Mouse (Mus musculus): ENCODE data around the gene Pxk.
A peak's percentile ranks its signal among the peaks of the same experiment; 100 is the strongest.

Gene Pxk

GRCm38 (mm10) chr14:8148842-8149241 lies 50.8 kb downstream of the Pxk start:
- no peak for DNase-seq

GRCm38 (mm10) chr14:8151757-8152156 lies 53.7 kb downstream of the Pxk start:
- DNase-seq = no peak

- no peak for DNase-seq
These were observed 56.1 kb downstream of the Pxk start for GRCm38 (mm10) chr14:8154072-8154471.

- peak; percentile 25 for DNase-seq
These were observed 58.9 kb downstream of the Pxk start for GRCm38 (mm10) chr14:8156947-8157346.

- no peak for DNase-seq
These were observed 60.7 kb downstream of the Pxk start for GRCm38 (mm10) chr14:8158721-8159120.

GRCm38 (mm10) chr14:8159141-8159540 lies 61.1 kb downstream of the Pxk start:
- DNase-seq = no peak

GRCm38 (mm10) chr14:8161777-8162176 lies 63.8 kb downstream of the Pxk start:
- DNase-seq = peak; percentile 48

GRCm38 (mm10) chr14:8164463-8164862 lies 66.5 kb downstream of the Pxk start:
- DNase-seq = no peak

GRCm38 (mm10) chr14:8172507-8173410 lies 74.7 kb downstream of the Pxk start, which contains the start of gene Pdhb:
TSS of gene Pdhb (minus strand) at chr14:8173025.
- DNase-seq = peak; percentile 99

GRCm38 (mm10) chr14:8173542-8174250 lies 75.7 kb downstream of the Pxk start:
- DNase-seq = peak; percentile 64

GRCm38 (mm10) chr14:8174634-8175033 lies 76.6 kb downstream of the Pxk start:
- DNase-seq = no peak

GRCm38 (mm10) chr14:8176251-8176650 lies 78.2 kb downstream of the Pxk start:
- no peak for DNase-seq

GRCm38 (mm10) chr14:8180371-8181035 lies 82.5 kb downstream of the Pxk start:
- DNase-seq = no peak

- no peak for DNase-seq
These were observed 85.3 kb downstream of the Pxk start for GRCm38 (mm10) chr14:8183330-8183729.

- no peak for DNase-seq
These were observed 88.5 kb downstream of the Pxk start for GRCm38 (mm10) chr14:8186278-8187045.

GRCm38 (mm10) chr14:8190556-8190955 lies 92.5 kb downstream of the Pxk start:
- no peak for DNase-seq

GRCm38 (mm10) chr14:8191331-8191965 lies 93.4 kb downstream of the Pxk start:
- DNase-seq = no peak

- DNase-seq = no peak
These were observed 94.7 kb downstream of the Pxk start for GRCm38 (mm10) chr14:8192727-8193126.

- no peak for DNase-seq
These were observed 102.8 kb downstream of the Pxk start for GRCm38 (mm10) chr14:8200769-8201168.

GRCm38 (mm10) chr14:8201715-8202114 lies 103.7 kb downstream of the Pxk start:
- no peak for DNase-seq

- no peak for DNase-seq
These were observed 108.3 kb downstream of the Pxk start for GRCm38 (mm10) chr14:8206179-8206910.
